Mouse (Mus musculus) left cerebral cortex, adult 2 months (tissue): ENCODE results near the gene Tnrc6c. TPM values are rescaled to one million over a fixed set of nuclear protein-coding genes. Genes with fewer than 3 reads are reported as not detected.

Source experiments
- DNase-seq, 2 experiments: peaks; one replicate each; pipeline ENCODE4 v3.0.0; 2021 to 2022; ENCODE audit warnings: low spot score in 2 of 2, mixed read lengths in 1 of 2; ENCODE audit errors: extremely low spot score in 1 of 2
- H3K27ac ChIP-seq: fragments of 200-600 bp; 2 replicates; pipeline ENCODE4 v1.8.1; 2022
- H3K4me3 ChIP-seq: fragments of 200-600 bp; 2 replicates; pipeline ENCODE4 v1.8.1; 2022
- CTCF ChIP-seq: fragments of 200-600 bp; IDR thresholded peaks from 2 replicates; pipeline ENCODE4 v1.8.1; 2022; ENCODE audit warnings: antibody characterized with exemption, mild to moderate bottlenecking, moderate library complexity
- intact Hi-C: fragments of 180-260 bp; cut with DNase I; formaldehyde crosslinking; loops from one replicate; pipeline ENCODE4 v1.15.1; 2025
- total RNA-seq, 2 experiments: library from RNA; stranded (reverse); gene quantifications; 2 replicates each; pipeline ENCODE4 v1.2.3; 2021

Gene Tnrc6c
- total RNA-seq, 2 experiments from 2014 or later: 58.5 to 62.9 TPM

- Histone ChIP-seq H3K27ac (peak overlapping the region; percentile 21; the same call in 1 of the 2 replicates), H3K4me3 (no peak overlapping the region)
- intact Hi-C loops: no loop called here
- TF ChIP-seq CTCF: no peak
- no peak for DNase-seq
Measured at GRCm38 (mm10) chr11:117741128-117741527, 87.0 kb downstream of the Tnrc6c start.

GRCm38 (mm10) chr11:117742243-117742642, 88.2 kb downstream of the Tnrc6c start:
- DNase-seq: no peak
- intact Hi-C loops: no loop called here

GRCm38 (mm10) chr11:117742715-117743114, 88.6 kb downstream of the Tnrc6c start:
- DNase-seq: no peak
- intact Hi-C loops: no loop called here
- TF ChIP-seq CTCF: no peak
- Histone ChIP-seq H3K27ac (no peak overlapping the region), H3K4me3 (no peak overlapping the region)

More at GRCm38 (mm10) chr11:117742243-117742642, 88.2 kb downstream of the Tnrc6c start:
- no peak; the same call in none of the 2 replicates for TF ChIP-seq CTCF
- Histone ChIP-seq H3K27ac (no peak overlapping the region), H3K4me3 (no peak overlapping the region)

GRCm38 (mm10) chr11:117743454-117744030, 89.5 kb downstream of the Tnrc6c start:
- H3K27ac ChIP-seq: no peak overlapping the region
- intact Hi-C loops: no loop called here
- TF ChIP-seq CTCF: no peak

GRCm38 (mm10) chr11:117748628-117749027, 94.5 kb downstream of the Tnrc6c start:
- DNase-seq: no peak
- intact Hi-C loops: no loop called here
- no peak overlapping the region for H3K27ac ChIP-seq
- no peak for TF ChIP-seq CTCF
- H3K4me3 ChIP-seq: no peak overlapping the region

More at GRCm38 (mm10) chr11:117743454-117744030, 89.5 kb downstream of the Tnrc6c start:
- no peak for DNase-seq
- H3K4me3 ChIP-seq: no peak overlapping the region

GRCm38 (mm10) chr11:117749414-117749813, 95.3 kb downstream of the Tnrc6c start:
- DNase-seq: peak; percentile 77 to 78
- H3K27ac ChIP-seq: peak overlapping the region; percentile 66
- no peak overlapping the region for H3K4me3 ChIP-seq
- intact Hi-C loops: no loop called here
- no peak for TF ChIP-seq CTCF

- no peak overlapping the region for H3K4me3 ChIP-seq
- no peak for DNase-seq
- intact Hi-C loops: no loop called here
- H3K27ac ChIP-seq: peak overlapping the region; percentile 57
- TF ChIP-seq CTCF: no peak
Measured at GRCm38 (mm10) chr11:117751544-117751943, 97.5 kb downstream of the Tnrc6c start.

- no peak for DNase-seq
- intact Hi-C loops: no loop called here
- no peak overlapping the region for H3K27ac ChIP-seq
- no peak for TF ChIP-seq CTCF
- H3K4me3 ChIP-seq: no peak overlapping the region
Measured at GRCm38 (mm10) chr11:117755891-117756290, 101.8 kb downstream of the Tnrc6c start.

- intact Hi-C loops: no loop called here
- Histone ChIP-seq H3K4me3 (no peak overlapping the region), H3K27ac (peak overlapping the region; percentile 32; the same call in 1 of the 2 replicates)
- no peak for TF ChIP-seq CTCF
- DNase-seq: no peak
Measured at GRCm38 (mm10) chr11:117759267-117759666, 105.2 kb downstream of the Tnrc6c start.

GRCm38 (mm10) chr11:117760374-117761119, 106.5 kb downstream of the Tnrc6c start:
- peak overlapping the region; percentile 44; the same call in 1 of the 2 replicates for H3K27ac ChIP-seq
- intact Hi-C loops: no loop called here
- TF ChIP-seq CTCF: no peak
- no peak overlapping the region for H3K4me3 ChIP-seq
- no peak for DNase-seq

- intact Hi-C loops: no loop called here
- H3K27ac ChIP-seq: no peak overlapping the region; the same call in 1 of the 2 replicates
- TF ChIP-seq CTCF: no peak
- no peak for DNase-seq
- H3K4me3 ChIP-seq: no peak overlapping the region
Measured at GRCm38 (mm10) chr11:117761801-117762200, 107.7 kb downstream of the Tnrc6c start.

- Histone ChIP-seq H3K4me3 (no peak overlapping the region), H3K27ac (no peak overlapping the region; the same call in 1 of the 2 replicates)
- intact Hi-C loops: no loop called here
- DNase-seq: no peak
- TF ChIP-seq CTCF: no peak
Measured at GRCm38 (mm10) chr11:117762246-117762645, 108.2 kb downstream of the Tnrc6c start.
